Mouse (Mus musculus) urinary bladder, postnatal 36 days (tissue): ENCODE results near the gene Igfbp3.

Experiments used
- DNase-seq, 2 experiments: peaks; one replicate each; pipeline ENCODE4 v3.0.0; 2022; ENCODE audit warnings: low spot score in 2 of 2, mixed read lengths in 1 of 2

Igfbp3 gene

GRCm38 (mm10) chr11:7161502-7162174 lies 52.1 kb downstream of the Igfbp3 start:
- no peak for DNase-seq

- no peak for DNase-seq
These were observed 53.1 kb downstream of the Igfbp3 start for GRCm38 (mm10) chr11:7160637-7161101.

DNA sequence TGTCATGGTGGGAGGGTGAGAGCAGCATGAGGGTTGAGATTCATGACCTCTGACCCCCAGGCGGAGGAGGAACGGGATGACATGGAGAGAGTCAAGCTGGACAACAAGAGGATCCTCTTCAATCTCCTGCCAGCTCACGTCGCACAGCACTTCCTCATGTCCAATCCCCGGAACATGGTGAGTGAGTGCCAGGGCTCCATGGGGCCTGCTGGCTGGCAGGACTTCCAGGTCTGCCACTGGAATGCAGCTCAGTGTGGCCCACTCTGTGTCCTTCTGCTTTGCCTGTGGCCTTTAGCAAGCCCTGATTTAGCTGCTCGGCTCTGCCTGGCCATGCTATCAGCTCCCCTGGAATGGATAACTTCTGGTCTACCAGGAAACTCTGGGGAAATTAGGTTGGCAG lies 53.6 kb downstream of the Igfbp3 start:
- no peak for DNase-seq

DNA sequence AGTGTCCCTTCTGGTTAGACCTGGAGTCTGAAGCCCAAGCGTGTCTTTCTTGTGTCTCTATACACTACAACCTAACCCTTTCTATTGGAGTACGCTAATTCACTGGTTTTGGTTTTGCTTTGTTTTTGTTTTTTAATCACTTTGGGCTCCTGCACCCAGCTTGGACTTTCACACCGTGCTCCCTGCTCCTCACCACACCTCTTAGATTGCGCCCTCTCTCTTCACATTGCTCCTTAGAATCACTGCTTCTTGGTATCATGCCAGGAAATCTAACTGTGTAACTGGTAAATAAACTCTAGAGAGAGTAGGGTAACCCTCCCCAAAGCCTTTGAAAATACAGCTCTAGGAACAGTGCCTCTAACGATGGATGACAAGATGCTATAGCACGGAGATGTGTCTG lies 55.5 kb downstream of the Igfbp3 start:
- no peak for DNase-seq

DNA sequence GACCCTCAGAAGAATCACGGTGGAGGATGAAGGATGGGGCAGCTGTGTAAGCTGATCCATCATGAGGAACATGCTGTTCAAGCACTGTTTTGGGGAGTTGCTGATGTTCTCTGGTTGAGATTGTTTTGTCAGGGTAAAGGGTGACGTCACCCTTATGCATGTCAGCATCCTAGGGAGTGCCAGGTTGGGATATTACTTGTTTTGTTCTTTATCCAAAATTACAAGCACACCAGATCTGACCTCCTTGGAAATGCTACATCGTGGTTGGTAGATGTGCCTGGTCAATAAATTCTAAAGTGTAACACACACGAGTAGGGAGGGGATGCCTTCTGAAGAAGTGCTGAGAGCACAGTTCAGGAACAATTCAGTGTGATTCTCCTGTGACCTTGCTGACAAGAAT lies 57.3 kb downstream of the Igfbp3 start:
- no peak for DNase-seq
